Mouse (Mus musculus) embryo, embryonic 11.5 days (tissue): ENCODE results near the gene Phb2.

ENCODE experiments used
- DNase-seq: peaks from one replicate; pipeline ENCODE4 v3.0.0-alpha.2; 2012; ENCODE audit warnings: low read depth, low spot score

The Phb2 gene

DNA sequence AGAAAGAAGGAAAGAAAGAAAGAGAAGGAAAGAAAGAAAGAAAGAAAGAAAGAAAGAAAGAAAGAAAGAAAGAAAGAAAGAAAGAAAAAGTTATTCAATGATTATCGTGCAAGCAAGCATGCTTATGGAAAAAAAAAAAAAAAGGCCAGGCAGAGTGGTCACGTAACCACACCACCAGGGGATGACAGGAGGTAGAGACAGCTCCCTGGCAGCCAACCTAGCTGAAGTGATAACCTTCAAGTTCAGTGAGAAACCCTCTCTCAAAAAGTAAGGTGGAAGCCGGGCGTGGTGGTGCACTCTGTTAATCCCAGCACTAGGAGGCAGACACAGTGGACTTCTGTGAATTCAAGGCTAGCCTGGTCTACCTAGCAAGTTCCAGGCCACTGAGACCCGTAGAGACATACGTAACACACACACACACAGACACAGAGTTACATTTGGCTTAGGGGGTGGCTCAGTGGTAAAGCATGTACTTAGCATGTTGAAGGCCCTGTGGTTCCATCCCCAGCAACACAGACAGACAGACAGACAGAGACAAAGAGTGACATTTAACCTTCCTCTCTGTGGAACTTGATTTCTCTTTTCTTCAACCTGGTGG, 10.8 kb downstream of the Phb2 start:
- no peak for DNase-seq

- no peak for DNase-seq
Measured at GRCm38 (mm10) chr6:124723541-124723940, 11.4 kb downstream of the Phb2 start.

DNA sequence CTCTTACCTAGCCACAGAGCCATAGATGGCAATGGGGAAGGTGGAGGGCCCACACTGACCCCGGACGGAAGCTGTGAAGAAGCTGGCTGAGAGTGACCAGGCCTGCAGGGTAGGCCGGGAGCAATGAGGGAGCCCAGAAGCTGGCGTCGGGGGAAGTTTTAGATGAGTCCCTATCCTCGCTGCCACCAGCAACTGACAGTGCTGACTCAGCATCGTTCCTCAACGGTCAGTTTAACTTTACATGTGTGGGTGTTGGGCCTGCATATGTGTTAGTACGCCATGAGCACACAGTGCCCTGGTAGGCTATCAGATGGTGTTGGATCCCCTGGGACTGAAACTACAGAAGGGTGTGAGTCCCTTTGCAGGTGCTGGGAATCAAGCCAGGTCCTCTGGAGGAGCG, 12.3 kb downstream of the Phb2 start:
- DNase-seq = no peak

DNA sequence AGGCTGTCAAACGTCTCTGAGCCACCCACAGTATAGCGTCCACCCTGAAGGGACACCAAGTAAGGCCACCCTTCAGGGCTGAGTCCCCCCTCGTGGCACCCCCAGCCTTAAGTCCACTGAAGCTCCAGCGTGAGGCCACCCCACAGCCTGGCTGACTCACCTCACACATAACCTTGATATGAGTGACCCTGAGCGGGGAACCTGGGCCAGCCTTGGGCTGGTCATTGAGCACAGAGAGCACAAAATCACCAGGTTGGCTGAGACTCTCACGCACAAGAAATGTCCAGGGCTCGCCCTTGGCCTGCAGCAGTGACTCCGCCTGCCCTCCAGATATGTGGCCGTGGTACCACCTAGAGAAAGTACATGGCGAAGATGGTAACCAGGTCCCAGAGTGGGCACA, 16.5 kb downstream of the Phb2 start:
- DNase-seq = no peak

DNA sequence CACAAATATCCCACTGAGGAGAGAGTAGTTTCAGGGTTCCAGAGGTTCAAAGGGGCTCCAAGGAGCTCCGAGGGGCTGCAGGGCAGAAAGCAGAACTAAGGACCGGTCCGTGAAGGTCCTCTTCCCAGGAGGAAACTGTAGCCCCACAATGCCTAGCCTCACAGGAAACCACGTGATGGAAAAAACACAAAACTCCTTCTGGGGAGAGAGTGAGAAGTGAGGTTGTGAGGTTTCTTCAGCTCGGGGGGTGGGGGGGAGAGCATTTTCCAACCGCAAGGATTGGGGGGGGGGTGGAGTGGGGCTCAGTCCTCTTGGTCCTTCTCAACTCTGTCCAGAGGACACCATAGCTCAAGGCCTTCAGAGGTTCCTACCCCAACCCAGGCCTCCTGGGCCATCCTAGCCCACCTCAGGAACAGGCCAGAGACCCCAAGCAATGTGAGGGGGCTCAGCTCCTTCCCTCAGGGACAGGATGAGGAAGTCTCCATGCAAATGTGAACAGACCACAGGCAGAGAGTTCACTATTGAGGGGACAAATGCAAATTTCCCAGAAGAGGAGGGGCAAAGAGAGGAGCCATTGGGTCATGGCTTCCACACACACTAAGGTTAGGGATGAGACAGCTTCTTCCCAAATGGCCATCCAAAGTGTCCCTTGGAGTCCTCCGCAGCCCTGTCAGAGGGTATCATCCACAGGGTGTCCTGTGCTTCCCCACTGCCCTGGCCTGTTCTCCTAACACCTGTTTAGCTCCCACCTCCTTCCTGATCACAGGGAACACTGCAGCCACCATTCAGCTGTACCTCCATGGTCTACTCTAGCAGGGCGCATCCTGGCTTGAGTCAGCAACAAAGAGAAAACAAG, 17.9 kb downstream of the Phb2 start:
- no peak for DNase-seq

GRCm38 (mm10) chr6:124731038-124731437, 18.9 kb downstream of the Phb2 start:
- no peak for DNase-seq

DNA sequence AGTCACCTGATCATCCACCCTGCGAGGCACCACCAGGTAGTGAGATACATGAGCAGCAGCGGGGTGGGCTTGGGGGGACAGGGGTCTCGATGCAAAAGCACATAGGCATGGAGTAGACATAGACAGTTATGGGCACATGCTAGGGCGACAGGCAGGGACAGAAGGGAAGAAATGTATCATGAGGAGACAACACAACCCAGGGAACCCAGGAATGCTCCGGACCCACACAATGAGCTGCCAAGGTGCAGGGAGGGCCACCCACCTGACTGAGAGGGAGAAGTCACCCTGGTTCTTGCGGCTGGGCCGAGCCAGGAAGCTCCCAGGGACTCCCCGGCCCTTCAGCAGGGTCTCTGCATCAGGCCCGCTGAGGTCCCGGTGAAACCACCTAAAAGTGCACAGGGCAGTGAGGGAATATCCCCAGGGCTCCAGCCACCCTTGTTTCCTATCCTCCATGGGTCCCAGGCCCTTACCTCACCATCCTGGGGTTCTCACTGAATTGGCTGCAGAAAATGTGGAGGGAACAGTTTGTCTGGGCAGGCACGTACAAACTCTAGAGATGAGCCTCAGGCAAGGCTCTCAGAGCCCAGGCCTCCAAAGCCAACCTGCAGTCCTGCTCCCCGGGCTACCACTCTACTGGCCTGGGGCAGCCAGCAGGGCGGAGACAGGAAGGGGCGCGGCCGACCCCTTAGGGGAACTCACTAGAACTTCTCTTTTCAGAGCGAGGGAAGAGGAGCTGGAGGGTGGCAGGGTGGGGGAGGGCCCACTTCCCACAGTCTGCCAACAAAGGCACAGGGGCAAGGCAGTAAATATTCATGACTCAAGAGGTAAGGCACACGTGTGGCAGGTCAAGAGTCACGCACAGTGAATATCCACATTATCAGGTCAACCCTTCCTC, 20.6 kb downstream of the Phb2 start:
- DNase-seq = no peak

DNA sequence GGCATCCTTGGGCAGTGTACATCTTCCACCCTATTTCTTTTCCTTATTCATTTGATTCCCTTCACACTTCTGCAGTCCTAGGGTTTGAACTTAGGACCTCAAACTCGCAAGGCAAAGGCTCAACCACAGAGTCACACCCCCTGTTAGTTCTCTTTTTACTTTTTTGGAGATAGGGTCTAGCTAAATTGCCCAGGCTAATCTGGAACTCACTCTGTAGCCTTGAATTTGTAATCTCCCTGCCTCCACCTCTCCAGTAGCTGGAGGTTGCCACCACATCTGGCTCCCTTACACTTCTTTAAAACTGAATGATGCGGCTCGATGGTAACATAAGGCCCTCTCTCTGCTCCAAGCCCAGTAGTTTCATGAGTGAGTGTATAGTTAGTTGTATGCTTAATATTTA, 22.3 kb downstream of the Phb2 start:
- no peak for DNase-seq

GRCm38 (mm10) chr6:124737040-124737439, 24.9 kb downstream of the Phb2 start:
- DNase-seq = no peak

GRCm38 (mm10) chr6:124738511-124739023, 26.4 kb downstream of the Phb2 start, which contains the start of gene Ptpn6:
Gene Ptpn6, minus strand, starts transcription at chr6:124738714.
- DNase-seq = no peak

DNA sequence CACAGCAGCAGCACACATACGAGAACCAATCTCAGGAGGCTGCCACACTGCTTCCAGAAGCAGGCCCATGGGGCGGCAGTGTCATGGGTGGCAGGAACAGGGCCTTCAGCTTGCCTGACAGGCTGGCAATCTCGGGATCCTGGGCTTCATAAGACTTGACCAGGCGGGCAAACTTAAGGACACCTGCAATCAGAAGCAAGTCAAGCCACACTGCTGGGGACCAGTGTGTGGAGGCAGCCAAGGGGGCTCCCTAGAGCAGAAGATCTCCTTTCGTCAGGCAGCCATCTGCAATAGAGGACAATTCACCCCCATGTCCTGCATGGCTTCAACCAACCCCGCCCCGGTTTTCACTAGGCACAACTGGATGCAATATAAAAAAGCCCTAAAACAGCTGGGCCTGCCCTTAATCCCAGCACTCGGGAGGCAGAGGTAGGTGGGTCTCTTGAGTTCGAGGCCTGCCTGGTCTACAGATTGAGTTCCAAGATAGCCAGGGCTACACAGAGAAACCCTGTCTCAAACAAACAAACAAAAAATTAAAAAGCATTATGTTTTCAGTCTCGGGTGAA, 27.2 kb downstream of the Phb2 start:
- no peak for DNase-seq

DNA sequence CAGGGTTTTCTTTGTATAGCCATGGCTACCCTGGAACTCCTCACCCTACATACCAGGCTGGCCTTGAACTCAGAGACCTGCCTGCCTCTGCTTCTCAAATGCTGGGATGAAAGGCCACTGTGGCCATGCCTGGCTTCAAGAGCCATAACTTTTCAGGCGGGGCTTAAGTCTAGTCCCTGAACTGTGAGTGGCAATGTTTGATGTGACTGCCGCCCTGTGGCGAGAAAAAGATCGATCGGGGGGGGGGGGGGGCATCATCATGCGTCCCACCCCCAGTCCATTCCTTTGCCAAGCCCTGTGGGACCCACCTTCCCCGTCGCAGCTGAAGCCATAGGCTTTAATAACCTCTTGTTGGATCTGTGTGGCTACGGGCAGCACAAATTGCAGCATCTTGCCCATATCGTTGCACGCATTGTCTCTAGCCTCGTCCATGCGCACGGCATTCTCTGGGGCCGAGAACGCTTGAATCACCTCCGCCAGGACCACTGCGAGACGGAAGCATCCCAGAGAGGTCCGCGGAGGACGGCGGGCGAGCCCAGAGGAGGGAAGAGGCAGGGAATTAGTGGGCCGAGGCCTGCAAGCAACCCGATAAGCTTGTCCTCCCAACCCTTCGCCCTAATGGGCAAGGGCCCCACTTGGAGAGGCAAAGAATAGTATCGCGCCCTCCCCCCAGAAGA, 28.2 kb downstream of the Phb2 start:
- peak; percentile 54 for DNase-seq

GRCm38 (mm10) chr6:124740888-124741761, 29.0 kb downstream of the Phb2 start, which contains the start of gene Grcc10:
Gene Grcc10, minus strand, starts transcription at chr6:124741374.
- DNase-seq = peak; percentile 89

DNA sequence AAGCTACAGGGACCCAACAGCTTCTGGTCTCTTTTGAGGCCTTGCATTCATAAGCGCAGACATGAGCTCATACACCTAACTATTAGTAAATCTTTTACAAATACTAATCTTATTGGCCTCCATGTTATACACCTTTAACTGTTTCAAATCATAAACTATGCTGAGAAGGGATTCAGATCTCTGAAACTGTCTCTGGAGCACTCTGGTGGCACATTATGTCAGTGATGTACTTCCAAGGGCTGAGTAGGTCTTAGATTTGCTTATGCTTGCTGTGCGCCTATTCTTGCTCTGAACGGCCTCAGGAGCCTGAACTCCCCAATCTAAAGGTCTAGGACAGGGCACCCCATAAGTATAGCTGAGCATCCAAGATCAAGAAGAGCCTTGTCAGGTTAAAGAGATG, 29.7 kb downstream of the Phb2 start:
- no peak for DNase-seq

- no peak for DNase-seq
Measured at GRCm38 (mm10) chr6:124742839-124743514, 30.8 kb downstream of the Phb2 start.

DNA sequence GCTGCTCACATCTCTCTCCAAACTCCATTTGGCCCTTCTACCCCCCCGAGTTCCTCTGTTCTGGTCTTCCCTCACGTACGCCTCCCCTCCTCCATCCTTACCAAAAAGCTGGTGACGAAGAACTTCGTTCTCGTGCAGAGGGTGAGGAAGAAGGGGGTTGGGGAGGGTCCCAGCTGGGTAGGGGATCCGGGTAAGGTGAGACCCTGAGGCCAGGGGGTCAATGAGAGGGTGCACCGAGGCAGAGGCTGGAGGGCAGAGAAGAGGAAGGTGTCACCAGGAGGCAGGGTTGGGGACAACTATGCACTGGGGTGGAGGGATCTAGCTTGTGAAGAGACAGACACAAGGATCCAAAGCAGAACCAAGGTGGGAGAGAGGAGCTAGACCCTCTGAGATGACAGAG, 31.5 kb downstream of the Phb2 start:
- no peak for DNase-seq

- no peak for DNase-seq
Measured at GRCm38 (mm10) chr6:124744755-124745321, 32.7 kb downstream of the Phb2 start.

DNA sequence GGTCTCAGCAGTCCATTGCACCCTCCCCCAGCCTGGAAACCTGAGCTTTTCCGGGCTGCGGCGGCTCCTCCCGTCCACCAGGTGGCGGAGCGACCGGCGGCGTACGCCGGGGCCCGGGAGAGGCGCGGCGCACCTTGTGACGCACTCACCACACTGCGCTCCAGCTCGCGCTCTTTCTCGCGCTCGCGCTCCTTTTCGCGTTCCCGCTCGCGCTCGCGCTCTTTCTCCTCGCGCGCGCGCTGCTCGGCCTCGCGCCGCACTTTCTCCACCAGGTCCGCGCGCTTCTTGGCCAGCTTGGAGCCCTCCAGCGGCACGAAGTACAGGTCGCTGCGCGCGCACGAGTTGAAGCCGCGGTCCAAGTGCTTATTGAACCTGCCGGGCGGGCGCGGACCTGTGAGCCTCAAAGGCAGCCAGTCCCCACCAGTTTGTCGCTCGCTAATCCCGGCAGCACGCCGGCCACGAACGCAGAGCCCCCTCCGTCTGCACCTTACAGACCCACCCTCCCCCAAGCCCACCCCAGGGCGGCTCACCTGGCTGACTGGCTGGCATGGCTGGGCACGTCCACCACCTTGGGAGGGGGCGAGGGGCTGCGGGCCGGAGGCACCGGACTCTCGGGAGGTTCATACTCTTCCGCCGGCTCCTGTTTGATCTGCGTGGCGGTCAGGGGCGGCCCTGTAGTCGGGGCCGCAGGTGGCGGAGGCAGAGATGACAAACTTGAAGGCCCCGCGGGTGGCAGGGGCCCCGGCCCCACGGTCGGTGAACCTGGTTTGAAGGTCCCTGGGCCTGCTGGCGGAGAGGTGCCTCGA, 33.6 kb downstream of the Phb2 start:
- DNase-seq = peak; percentile 93
